Mouse (Mus musculus) forebrain, embryonic 13.5 days (tissue): ENCODE measurements around the gene Ptgir. TPM values are rescaled to one million over a fixed set of nuclear protein-coding genes. Genes with fewer than 3 reads are reported as not detected.

Experiments used
- ATAC-seq: fragments of 200-750 bp; cut with Nextera tagmentation; 2 replicates; pipeline ENCODE4 v1.8.0; 2017
- H3K27ac ChIP-seq: fragments of 300-500 bp; sonication (generic); 2 replicates; pipeline ENCODE4 v1.5.1; 2015; ENCODE audit warnings: inconsistent platforms, mild to moderate bottlenecking, moderate library complexity
- H3K27me3 ChIP-seq: fragments of 300-500 bp; sonication (generic); 2 replicates; pipeline ENCODE4 v1.6.1; 2015; ENCODE audit warnings: mild to moderate bottlenecking, inconsistent platforms
- H3K36me3 ChIP-seq: fragments of 300-500 bp; sonication (generic); 2 replicates; pipeline ENCODE4 v1.6.1; 2015; ENCODE audit warnings: mild to moderate bottlenecking, inconsistent platforms; ENCODE audit not compliant: poor library complexity, severe bottlenecking
- H3K4me1 ChIP-seq: fragments of 300-500 bp; sonication (generic); 2 replicates; pipeline ENCODE4 v1.6.1; 2015; ENCODE audit warnings: inconsistent platforms
- H3K4me2 ChIP-seq: fragments of 300-500 bp; sonication (generic); 2 replicates; pipeline ENCODE4 v1.6.1; 2015; ENCODE audit warnings: inconsistent platforms, mild to moderate bottlenecking, moderate library complexity
- H3K4me3 ChIP-seq: fragments of 300-500 bp; sonication (generic); 2 replicates; pipeline ENCODE4 v1.5.1; 2015; ENCODE audit warnings: mild to moderate bottlenecking, inconsistent platforms
- H3K9ac ChIP-seq: fragments of 300-500 bp; sonication (generic); 2 replicates; pipeline ENCODE4 v1.6.1; 2015; ENCODE audit warnings: mild to moderate bottlenecking, inconsistent platforms
- H3K9me3 ChIP-seq: fragments of 300-500 bp; sonication (generic); replicated peaks from 2 replicates; pipeline ENCODE4 v1.6.1; 2016; ENCODE audit warnings: inconsistent platforms
- WGBS: fragments of 180-500 bp; shearing (Covaris S2); methylation state at CpG from one replicate; pipeline ENCODE4 v1.1.7; 2015; 5-methylcytosine and 5-hydroxymethylcytosine counted together
- polyA plus RNA-seq: library from polyadenylated mRNA; unstranded; fragments of >200 nt; fragmentation: Nextera tagmentation; extraction: Ambion mirVana; gene quantifications from 2 replicates; pipeline ENCODE4 v1.2.1, GENCODE M21; 2015

Ptgir gene
- polyA plus RNA-seq, 1 experiment from 2014 or later, result 0.14 TPM

GRCm38 (mm10) chr7:16919395-16920149, 13.3 kb downstream of the Ptgir start:
- Histone ChIP-seq H3K27me3 (no peaks in the 10 kb centered on the region), H3K9me3 (no peaks in the 10 kb centered on the region), H3K9ac (peak overlapping the region; percentile 51; the same call in 1 of the 2 replicates), H3K4me3 (0 out of 2 replicates have a peak overlapping the region, but pooled peaks have one; percentile 3), H3K27ac (no peak overlapping the region; the same call in 1 of the 2 replicates), H3K4me2 (peak overlapping the region; percentile 42), H3K36me3 (peaks cover 57% of the 10 kb centered on the region), H3K4me1 (peaks cover 50% of the 10 kb centered on the region)
- no peak for ATAC-seq
- WGBS, result 87% methylated on average over 13 of the region's 13 CpGs

DNA sequence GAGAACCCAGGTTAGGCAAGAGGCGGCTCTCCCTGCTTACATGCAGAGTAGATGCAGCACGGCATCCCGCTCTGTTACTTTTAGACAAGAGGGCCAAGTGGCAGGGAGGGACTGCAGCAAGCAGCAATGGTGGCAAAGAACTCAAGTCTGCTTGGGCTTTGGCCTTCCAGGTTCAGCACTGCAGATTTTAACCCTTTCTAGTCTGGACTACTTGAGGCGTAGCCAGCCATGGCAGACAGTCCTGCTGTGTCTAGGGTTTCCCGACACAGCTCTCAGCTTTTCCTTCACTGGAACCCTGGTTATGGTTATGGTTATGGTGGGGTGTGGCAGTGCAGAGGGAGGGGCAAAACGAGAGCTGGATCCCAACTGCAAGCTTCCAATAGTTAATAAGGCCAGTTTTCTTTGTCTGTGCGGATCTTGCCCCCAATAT, 13.9 kb downstream of the Ptgir start:
- H3K9ac ChIP-seq, result peak overlapping the region; percentile 51; the same call in 1 of the 2 replicates
- H3K4me1 ChIP-seq, result peaks cover 52% of the 10 kb centered on the region
- 0 out of 2 replicates have a peak overlapping the region, but pooled peaks have one; percentile 3 for H3K4me3 ChIP-seq
- H3K9me3 ChIP-seq, result no peaks in the 10 kb centered on the region
- H3K27ac ChIP-seq, result no peak overlapping the region; the same call in 1 of the 2 replicates
- H3K4me2 ChIP-seq, result peak overlapping the region; percentile 42
- no peak for ATAC-seq
- no peaks in the 10 kb centered on the region for H3K27me3 ChIP-seq
- peaks cover 51% of the 10 kb centered on the region for H3K36me3 ChIP-seq
- WGBS, result 81% methylated on average over 7 of the region's 7 CpGs

DNA sequence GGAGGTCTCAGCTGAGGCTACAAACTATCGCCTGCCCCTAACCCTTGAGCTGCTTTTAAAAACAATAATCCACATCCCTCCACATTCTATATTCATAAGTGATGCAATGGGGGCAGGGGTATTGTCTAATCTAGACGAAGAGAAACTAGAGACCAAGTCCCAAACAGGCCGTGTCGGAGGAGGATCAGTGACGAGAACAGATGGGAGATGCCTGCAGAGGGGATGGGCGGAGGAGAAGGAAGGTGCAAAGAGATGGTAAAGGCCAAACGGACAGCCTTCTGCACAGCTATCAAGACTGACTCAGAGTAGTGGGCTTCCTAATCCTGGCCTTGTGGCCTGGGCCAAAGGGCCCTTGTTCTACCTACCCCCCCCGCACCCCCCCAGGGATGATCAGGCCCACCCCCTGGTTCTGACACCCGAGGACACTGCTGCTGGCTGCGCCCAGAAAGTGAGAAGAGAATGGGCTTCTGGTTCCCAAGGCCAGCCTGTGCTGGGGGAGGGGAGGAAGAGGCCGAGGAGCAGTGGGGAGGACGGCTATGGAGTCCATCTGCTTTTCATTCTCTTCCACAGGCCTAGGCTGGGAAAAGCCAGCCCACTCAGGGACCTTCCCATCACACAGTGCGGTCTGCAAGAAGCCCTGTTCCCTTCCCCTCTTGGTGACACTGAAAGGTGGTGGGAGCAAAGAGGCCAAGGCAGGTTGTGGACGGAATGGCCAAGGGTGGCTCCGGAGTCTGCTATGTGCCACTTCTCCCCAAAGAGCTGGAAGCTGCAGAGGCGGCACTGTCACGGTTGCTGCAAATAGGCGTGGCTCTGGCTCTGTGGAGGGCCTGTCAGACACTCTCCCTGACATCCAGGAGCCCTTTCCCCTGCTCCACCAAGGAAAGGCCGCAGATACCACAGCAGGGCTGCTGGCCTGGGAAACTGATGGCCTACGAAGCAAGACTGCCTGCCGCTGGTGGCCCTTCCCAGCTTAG, 14.8 kb downstream of the Ptgir start:
- Histone ChIP-seq H3K4me2 (peak overlapping the region; percentile 95), H3K4me1 (peaks cover 52% of the 10 kb centered on the region), H3K27me3 (no peaks in the 10 kb centered on the region), H3K9me3 (no peaks in the 10 kb centered on the region), H3K9ac (peak overlapping the region; percentile 97), H3K36me3 (peaks cover 41% of the 10 kb centered on the region), H3K27ac (peak overlapping the region; percentile 96), H3K4me3 (peak overlapping the region; percentile 86)
- 40% methylated on average over 21 of the region's 21 CpGs for WGBS
- no peak for ATAC-seq

GRCm38 (mm10) chr7:16921881-16922335, 15.6 kb downstream of the Ptgir start:
- ATAC-seq, result no peak
- Histone ChIP-seq H3K27me3 (no peaks in the 10 kb centered on the region), H3K27ac (peak overlapping the region; percentile 96), H3K9ac (peak overlapping the region; percentile 97), H3K36me3 (peaks cover 33% of the 10 kb centered on the region), H3K4me2 (peak overlapping the region; percentile 95), H3K4me3 (peak overlapping the region; percentile 86), H3K9me3 (no peaks in the 10 kb centered on the region), H3K4me1 (peaks cover 52% of the 10 kb centered on the region)
- WGBS, result 32% methylated on average over 6 of the region's 6 CpGs

DNA sequence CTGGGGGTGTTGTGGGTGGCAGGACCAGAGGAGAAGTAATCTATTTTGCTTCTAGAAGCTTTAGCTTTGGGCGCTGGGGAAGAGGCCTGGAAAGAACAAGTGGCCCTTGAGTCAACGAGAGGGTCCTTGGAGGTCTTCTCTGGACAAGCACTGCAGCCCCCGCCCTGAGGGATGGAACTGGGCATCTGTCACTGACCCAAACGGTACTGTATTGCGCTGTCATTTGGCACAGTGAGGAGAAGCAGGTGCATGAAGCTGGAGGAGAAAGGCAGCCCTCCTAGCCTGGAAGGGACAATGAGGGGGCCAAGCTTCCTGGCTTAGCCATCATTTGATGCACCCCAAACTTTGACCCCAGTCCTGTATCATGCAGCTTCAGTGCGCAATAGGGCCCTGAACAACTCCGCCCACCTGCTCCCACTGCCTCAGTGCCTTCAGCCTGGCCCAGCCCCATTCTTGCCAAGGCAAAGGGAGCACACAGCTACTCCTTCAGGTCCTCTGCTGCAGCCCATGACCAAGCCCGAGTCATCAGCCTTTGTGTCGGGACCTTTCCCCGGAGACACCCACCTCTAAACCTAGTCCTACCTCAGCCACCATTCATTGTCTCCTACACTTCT, 16.2 kb downstream of the Ptgir start:
- Histone ChIP-seq H3K4me2 (peak overlapping the region; percentile 95), H3K4me1 (peaks cover 52% of the 10 kb centered on the region), H3K27ac (peak overlapping the region; percentile 96), H3K9me3 (no peaks in the 10 kb centered on the region), H3K4me3 (peak overlapping the region; percentile 86), H3K36me3 (peaks cover 28% of the 10 kb centered on the region), H3K27me3 (no peaks in the 10 kb centered on the region), H3K9ac (peak overlapping the region; percentile 97)
- ATAC-seq, result no peak
- WGBS, result 43% methylated on average over 10 of the region's 10 CpGs

DNA sequence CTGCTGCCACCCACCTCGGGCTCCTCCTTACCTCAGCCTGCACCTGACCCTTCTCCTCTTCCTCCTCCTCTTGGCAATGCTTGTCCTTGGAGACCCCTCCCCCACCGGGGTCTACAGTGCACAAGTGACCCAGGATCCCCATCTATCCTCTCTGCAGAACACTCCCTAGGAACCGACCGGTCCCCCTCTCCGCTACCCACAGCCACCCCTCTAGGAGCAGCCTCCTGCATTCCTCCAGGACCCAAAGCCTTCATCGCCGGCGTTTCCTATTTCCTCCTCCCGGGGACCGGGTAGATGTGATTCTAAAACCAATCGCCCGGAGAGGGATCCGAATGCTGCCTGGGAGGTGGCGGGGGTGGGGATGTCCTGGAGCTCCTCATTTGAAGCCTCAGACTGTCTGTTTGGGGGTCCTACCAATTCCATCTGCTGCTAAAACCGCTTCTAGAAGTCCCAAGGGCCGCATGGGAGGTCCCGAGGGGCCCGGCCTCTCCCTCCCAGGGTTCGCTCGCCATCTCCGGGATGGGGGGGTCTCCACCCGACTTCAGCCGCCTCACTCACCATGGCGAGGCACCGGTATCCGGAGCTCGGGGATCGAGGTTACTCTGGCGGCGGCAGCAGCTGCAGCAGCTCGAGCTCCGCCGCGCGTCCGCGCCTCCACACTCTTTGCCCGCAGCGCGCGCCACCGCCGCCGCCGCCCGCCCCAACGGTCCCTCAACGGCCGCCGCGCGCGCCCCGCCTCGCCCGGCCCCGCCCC, 17.2 kb downstream of the Ptgir start:
- ATAC-seq, result peak; percentile 6
- peak overlapping the region; percentile 95 for H3K4me2 ChIP-seq
- H3K4me3 ChIP-seq, result peak overlapping the region; percentile 86
- no peaks in the 10 kb centered on the region for H3K27me3 ChIP-seq
- peaks cover 18% of the 10 kb centered on the region for H3K36me3 ChIP-seq
- H3K9me3 ChIP-seq, result no peaks in the 10 kb centered on the region
- H3K4me1 ChIP-seq, result peaks cover 48% of the 10 kb centered on the region
- under 1% methylated on average over 57 of the region's 57 CpGs for WGBS
- H3K27ac ChIP-seq, result peak overlapping the region; percentile 96
- peak overlapping the region; percentile 97 for H3K9ac ChIP-seq

- H3K4me1 ChIP-seq, result peaks cover 41% of the 10 kb centered on the region
- peaks cover 10% of the 10 kb centered on the region for H3K36me3 ChIP-seq
- no peaks in the 10 kb centered on the region for H3K9me3 ChIP-seq
- peak within 1 kb of the TSS; percentile 86 for H3K4me3 ChIP-seq
- WGBS, result 2% methylated on average over 64 of the region's 64 CpGs
- H3K9ac ChIP-seq, result peak within 1 kb of the TSS; percentile 97
- peak within 1 kb of the TSS; percentile 96 for H3K27ac ChIP-seq
- no peaks in the 10 kb centered on the region for H3K27me3 ChIP-seq
- H3K4me2 ChIP-seq, result peak within 1 kb of the TSS; percentile 95
- peak; percentile 93 for ATAC-seq
These were observed 17.9 kb downstream of the Ptgir start, which contains the start of gene Calm3 for GRCm38 (mm10) chr7:16924037-16924834. Gene Calm3, minus strand, starts transcription at chr7:16924114.

GRCm38 (mm10) chr7:16928341-16928740, 22.1 kb downstream of the Ptgir start:
- Histone ChIP-seq H3K36me3 (no peaks in the 10 kb centered on the region), H3K9ac (no peak overlapping the region), H3K27me3 (no peaks in the 10 kb centered on the region), H3K4me1 (peaks cover 24% of the 10 kb centered on the region), H3K4me2 (no peak overlapping the region), H3K27ac (no peak overlapping the region), H3K4me3 (no peak overlapping the region), H3K9me3 (no peaks in the 10 kb centered on the region)
- 38% methylated on average over 2 of the region's 2 CpGs for WGBS
- no peak for ATAC-seq

DNA sequence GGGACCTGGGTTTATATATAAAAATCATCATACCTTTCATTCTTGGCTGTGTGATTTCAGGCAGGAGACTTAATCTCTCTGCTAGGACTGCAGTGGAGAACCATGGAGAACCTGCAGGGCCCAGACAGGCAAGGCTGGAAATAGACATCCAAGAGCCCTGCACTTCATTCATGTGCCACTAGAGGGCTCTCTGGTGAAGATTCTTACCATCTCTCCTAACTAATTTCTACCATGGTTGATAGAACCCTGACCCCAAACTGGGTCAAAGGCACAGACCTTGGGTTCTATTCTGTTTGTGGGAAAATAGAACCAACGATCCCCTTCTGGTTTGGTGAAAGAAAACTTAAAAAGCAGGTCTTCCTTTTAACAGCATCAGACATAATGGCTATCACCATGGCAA, 24.6 kb downstream of the Ptgir start:
- H3K27ac ChIP-seq, result no peak overlapping the region
- no peak overlapping the region for H3K4me2 ChIP-seq
- no peaks in the 10 kb centered on the region for H3K27me3 ChIP-seq
- no peak overlapping the region for H3K9ac ChIP-seq
- ATAC-seq, result peak; percentile 5
- H3K9me3 ChIP-seq, result no peaks in the 10 kb centered on the region
- peaks cover 29% of the 10 kb centered on the region for H3K4me1 ChIP-seq
- WGBS, result 4% methylated on average over 1 of the region's 1 CpGs
- H3K36me3 ChIP-seq, result no peaks in the 10 kb centered on the region
- no peak overlapping the region for H3K4me3 ChIP-seq

DNA sequence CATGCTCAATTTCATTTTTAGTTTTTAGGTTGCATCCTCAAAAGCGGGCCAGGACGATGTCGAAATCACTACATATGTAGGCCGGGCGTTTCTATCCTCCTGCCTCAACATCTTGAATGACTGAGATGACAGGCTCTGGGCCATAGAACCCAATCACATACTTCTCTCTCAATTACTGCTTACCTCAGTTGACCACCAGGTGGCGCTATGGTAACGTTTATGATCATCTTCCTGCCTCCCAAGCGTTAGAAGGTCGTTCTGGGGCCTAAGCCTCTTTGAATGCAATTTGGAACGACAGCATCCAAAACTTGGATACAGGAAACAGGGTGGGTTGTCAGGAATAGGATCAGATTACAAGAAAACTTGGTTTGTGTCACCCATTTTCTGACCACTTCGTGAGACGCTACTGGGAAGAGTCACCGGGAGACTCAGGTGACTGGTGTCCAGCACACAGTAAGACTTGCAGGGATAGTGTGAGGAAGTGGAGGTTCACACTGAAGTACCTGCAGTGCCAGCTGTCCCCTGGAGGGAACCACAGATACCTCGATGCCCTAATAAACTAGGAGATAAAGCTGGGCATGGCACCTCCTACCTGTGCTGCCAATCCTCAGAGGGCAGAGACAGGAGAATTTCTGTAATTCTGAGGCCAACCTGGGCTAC, 25.8 kb downstream of the Ptgir start:
- Histone ChIP-seq H3K4me2 (no peak overlapping the region), H3K27me3 (no peaks in the 10 kb centered on the region), H3K27ac (peak overlapping the region; percentile 59), H3K9me3 (no peaks in the 10 kb centered on the region), H3K36me3 (no peaks in the 10 kb centered on the region), H3K4me1 (peaks cover 29% of the 10 kb centered on the region), H3K4me3 (no peak overlapping the region), H3K9ac (no peak overlapping the region)
- 15% methylated on average over 14 of the region's 14 CpGs for WGBS
- peak; percentile 73 for ATAC-seq
